Mouse (Mus musculus) bone marrow macrophage, adult 2 months (primary cell): ENCODE data around the gene H2-M3.

ENCODE experiments used
- CTCF ChIP-seq: IDR thresholded peaks from 2 replicates; pipeline ENCODE4 v1.5.1; 2012; ENCODE audit warnings: low read depth, mild to moderate bottlenecking, low read length, moderate library complexity
- POLR2A ChIP-seq: IDR thresholded peaks from 2 replicates; pipeline ENCODE4 v1.6.1; 2012; ENCODE audit warnings: mild to moderate bottlenecking, low read depth, low read length, borderline replicate concordance

DNA sequence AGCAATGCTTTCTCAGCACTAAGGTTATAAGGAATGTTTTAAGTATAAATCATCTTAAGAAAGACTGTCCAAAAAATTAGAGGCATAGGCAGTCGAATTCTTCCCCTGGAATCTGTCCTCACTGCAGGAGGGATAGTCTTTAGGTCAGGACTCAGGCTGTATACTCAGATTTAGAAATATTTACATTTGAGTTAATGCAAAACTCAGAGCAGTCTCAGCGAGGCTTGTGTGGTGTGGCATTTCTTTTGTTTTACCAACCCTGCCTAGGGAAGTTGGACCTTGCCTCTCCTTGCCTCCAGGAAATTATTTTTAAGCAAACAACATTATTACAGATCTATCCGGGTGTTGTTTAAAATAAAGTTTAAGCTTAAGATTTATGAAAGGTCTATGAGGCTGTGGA lies 27.8 kb upstream of the H2-M3 start:
- no peak for TF ChIP-seq POLR2A
- TF ChIP-seq CTCF = no peak
